Mouse (Mus musculus) lung, postnatal 25 days (tissue): ENCODE measurements at regions not wholly inside any gene's neighbourhood (a gene's known extent, or its start where the extent isn't known, plus 50 kb on each side); places are given as distances from the start of the nearest gene placed in this dataset.

Experiments
- DNase-seq: peaks from one replicate; pipeline ENCODE4 v3.0.0; 2022; ENCODE audit warnings: low spot score

DNA sequence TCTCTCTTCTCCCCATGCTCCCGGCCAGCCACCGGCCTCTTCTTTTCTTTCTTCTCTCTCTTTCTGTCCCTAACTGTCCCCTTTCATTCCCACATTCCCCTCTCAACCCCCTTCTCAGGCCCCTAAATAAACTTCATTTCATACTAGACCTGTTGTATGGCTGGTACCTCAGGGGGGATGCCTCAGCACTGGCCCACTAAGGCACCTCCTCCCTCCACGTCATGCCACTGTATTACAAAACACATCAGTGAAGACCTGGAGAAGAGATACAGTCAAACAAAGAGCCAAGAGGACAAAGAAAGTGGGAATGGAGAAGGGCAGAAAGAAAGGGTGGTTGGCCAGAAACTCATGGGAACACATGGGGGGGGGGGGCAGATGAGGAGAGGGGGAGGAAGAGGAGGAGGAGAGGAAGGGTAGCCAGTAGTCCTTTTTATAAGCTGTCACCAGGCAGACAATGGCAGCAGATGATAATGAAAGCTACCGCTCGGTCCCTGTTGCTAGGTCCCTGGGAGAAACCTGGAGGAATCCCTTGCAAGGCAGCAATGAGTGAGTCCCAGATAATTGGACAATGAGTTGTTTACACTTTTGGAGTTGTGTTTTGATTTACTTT, 224.5 kb upstream of the Pfn2 start:
- no peak for DNase-seq

DNA sequence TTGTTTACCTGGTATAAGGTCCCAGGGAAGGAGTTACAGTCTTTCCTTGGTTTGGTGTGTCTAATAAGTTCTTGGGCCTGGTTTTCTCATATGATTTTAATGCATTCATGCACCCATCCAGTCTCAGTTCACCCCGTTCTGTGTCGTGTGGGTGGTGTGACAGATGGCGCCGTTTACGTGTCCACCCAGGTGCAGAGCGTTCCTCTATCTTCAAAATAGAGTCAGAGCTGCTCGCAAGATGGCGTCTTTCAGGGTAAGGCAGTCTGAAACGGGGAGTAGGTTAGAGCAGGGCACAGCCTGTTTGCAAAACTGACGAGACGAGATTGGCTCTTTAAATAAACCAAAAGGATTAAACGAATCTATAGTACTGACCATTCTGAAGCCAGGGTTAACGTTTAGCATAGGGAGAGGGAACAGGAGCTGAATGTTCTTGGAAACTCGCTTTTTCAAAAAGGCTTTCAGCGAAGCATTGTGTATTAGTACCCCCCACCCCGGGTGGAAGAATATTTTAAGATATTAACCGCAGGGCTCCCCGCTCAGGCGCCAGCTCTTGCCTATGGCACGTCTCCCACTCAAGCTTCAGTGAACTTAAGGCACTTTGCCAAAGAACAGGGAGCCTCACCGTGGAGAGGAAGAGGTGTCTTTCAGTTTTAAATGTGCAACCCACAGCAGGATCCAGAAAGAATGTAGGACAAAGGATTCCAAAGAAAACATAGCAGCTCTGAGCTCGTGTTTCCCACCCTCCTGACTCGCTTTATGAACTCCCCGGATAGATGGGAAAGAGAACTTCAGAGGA, 241.7 kb upstream of the Pfn2 start:
- no peak for DNase-seq

- no peak for DNase-seq
Measured at GRCm38 (mm10) chr3:58090396-58090795, 242.5 kb upstream of the Pfn2 start.

DNA sequence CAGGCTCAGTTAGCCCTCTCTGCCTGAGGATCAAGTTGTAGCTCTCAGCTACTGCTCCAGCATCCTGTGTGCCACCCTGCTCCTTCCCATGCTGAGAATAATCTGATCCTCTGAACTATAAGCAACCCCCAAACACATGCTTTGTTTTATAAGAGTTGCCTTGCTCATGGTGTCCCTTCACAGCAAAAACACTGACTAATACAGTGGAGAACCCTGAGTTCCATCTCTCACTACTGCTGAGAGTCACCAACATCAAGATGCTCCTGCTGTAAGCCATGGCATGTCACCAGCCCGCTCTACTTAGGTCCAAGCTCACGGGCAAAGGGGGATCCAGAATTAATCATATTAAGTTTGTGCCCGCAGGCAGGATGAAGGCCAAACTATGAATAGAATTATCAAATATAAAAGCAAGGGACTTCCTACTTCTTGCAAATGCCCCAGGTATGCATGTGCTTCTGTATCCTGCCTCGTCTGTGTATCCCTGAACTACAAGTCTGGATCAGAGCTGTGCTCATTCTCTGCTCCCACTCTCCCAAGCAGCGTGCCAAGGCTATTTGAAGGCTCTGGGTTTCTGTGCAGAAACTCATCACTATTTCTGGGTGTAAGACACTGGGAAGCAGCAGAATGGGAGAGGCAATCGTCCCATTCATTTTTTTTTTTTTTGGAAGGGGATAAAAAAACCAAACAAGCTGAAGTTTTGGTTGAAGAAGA, 243.7 kb upstream of the Pfn2 start:
- DNase-seq, result no peak

- no peak for DNase-seq
Measured at GRCm38 (mm10) chr3:58110911-58111476, 263.1 kb upstream of the Pfn2 start.

DNA sequence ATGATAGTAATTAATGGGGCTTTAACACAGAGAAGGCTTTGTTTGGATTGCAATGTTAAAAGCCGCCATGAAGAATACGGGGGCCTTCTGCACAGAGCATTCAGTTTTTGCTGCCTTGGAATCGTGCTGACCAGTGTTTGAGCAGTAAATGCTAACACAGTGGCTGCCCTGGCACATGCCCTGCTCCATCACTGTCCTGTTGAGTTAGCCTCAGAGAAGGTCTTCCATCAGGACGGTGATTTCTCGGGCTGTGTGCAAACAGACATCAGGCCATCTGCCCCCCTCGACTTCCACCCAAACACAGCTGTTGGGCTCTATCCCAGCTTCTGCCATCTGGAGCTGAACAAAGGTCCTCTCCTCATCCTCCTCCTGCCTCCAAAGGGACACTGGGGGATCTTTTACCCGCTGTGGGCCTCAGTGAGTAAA, 264.6 kb upstream of the Pfn2 start:
- no peak for DNase-seq

GRCm38 (mm10) chr3:58113941-58114340, 266.1 kb upstream of the Pfn2 start:
- DNase-seq, result no peak

DNA sequence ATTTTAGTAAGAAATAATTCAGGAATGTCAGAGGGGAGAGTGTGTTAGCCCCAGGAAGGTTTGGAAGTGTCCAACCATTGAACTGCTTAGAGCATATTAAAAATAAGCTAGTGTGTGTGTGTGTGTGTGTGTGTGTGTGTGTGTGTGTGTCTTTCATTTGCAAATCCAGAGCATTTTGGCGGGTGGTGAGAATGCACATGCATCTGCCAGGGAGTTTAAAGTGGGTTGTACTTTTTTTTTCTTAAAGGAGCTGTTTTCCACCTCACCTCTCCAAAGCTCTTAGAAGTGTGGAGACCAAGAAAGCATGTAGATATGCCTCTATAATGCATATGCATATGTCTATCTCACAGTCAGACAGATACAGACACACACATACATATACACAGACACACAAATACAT, 267.6 kb upstream of the Pfn2 start:
- no peak for DNase-seq

DNA sequence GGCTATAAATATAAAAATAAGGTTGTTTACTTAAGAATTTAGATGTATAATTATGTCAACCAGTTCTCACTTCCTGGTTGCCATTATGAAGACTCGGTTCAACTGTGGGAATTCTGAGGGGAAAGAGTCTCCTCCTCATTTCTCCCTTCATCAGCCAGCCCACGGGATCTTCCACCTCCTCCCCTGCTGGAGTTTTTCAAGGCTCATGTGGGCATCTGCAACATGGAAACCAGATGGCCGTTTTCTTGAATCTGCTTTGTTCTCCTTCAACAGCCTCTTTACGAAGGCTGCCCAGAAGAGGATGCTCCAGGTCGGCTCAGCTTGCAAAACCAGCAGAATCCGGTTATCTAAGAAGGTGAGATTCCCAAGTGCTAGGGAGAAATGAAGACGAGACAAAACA, 269.0 kb upstream of the Pfn2 start:
- no peak for DNase-seq

- DNase-seq, result no peak
Measured at GRCm38 (mm10) chr3:58120051-58120450, 272.2 kb upstream of the Pfn2 start.

- DNase-seq, result peak; percentile 72
Measured at GRCm38 (mm10) chr3:58122456-58123359, 274.8 kb upstream of the Pfn2 start.

DNA sequence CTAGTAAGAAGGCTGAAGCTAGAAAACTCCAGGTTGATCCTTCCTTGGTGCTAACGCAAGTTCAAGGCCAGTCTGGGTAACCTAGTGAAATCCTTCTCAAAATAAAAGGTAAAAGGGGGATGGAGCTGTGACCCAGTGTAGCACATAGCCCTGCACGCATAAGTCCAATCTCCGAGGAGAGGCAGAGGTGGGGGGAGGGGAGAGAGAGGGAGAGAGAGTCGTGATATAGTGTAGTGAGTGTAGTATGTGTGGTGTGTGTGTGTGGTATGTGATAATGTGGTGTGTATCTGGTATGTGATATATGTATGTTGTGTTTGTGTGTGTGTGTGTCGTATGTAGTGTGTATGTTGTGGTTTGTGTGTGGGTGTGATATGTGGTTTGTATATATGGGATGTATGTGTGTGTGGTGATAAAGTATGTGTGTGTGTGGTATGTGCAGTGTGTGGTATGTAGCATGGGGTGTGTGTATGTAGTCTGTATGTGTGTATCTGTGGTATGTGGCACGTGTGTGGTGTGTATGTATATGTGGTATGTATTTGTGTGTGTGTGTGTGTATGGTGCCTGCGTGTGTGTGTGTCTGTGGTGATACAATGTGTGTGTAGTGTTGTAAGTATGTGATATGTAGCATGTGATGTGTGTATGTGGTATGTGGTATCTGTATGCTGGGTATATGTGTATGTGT, 275.7 kb upstream of the Pfn2 start:
- DNase-seq, result no peak

DNA sequence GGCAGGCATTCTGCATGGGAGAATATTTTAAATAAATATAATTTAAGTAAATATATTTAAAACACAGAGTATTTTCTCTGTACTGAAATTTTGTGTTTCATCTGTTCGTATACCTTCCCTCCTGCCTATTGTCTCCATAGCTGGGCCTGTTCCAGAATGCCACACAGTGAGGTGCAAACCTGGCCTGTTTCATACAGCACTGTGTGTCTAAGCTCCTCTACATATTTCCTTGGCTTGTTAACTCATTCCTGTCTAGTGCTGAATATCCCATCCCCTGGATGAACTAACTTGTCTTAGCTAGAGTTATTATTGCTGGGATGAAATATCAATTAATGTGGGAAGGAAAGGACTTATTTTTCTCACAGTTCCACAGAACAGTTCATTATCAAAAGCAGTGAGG, 277.0 kb upstream of the Pfn2 start:
- no peak for DNase-seq

DNA sequence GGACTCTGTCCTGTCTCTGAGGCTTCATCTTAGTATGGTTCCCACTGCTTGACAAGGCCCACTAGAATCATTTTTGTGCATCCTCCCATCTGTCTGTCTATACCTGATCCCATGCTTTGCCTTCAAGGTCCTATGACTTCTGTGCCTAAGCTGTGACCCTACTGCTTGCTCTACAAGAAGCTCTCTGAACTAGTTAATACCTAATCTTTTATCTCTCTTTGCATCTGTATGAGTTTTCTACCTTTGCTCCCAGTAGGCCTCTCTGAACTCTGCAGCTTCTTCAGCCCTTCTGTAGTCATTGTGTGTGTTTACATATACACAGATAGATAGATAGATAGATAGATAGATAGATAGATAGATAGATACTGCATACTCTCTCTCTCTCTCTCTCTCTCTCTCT, 279.1 kb upstream of the Pfn2 start:
- no peak for DNase-seq

- no peak for DNase-seq
Measured at GRCm38 (mm10) chr3:58128059-58128458, 280.2 kb upstream of the Pfn2 start.

DNA sequence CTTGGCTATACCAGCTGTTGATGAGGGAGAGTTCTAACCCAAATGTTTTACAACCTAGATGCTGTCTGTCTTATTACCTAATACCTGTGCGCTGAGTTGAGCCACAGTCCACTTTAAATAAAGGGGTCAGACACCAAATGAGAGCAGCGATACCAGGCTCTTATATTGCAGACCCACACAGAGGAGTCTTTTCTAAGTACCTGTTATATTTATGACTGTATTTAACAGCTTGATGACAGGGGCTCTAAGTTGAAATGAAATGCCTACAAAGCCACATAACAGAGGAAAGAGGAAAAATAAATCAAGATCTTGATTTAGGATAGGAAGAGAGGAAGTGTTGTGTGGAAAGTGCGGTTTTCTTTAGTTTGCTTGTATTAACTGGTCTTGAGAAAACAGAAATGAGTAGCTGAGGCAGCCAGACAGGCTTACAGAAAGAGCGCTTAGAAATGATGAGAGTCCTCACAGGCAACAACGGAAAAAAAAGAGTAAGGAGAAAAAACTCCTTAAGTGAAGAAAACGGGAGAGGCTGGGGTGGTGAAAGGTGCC, 281.6 kb upstream of the Pfn2 start:
- no peak for DNase-seq

GRCm38 (mm10) chr3:58135607-58136365, 278.7 kb upstream of the Tsc22d2 start:
- no peak for DNase-seq

GRCm38 (mm10) chr3:58138726-58139585, 275.6 kb upstream of the Tsc22d2 start:
- no peak for DNase-seq

DNA sequence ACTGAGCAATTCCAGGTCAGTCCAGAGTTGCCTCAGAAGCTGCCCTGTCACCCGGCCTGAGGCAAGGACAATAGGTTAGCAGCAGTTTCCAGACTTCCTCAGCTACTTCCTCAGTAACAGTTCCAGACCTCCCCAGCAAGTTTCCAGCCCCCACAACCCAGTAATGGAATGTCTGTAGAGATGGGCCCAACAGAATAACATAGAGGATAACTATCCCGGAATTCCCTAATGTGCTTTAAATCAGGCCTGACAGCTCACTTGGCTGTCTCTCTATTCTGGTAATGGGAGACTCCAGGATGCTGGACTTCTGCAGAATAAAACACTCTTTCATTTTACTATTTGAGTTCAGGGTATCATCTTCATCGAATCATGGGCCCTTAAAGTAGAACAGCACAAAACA, 268.4 kb upstream of the Tsc22d2 start:
- no peak for DNase-seq
